Mouse (Mus musculus): ENCODE measurements around the gene Prkce. TPM values are rescaled to one million over a fixed set of nuclear protein-coding genes. Genes with fewer than 3 reads are reported as not detected.

Prkce gene
- total RNA-seq, 2 experiments from 2014 or later, result 273 to 281 TPM

DNA sequence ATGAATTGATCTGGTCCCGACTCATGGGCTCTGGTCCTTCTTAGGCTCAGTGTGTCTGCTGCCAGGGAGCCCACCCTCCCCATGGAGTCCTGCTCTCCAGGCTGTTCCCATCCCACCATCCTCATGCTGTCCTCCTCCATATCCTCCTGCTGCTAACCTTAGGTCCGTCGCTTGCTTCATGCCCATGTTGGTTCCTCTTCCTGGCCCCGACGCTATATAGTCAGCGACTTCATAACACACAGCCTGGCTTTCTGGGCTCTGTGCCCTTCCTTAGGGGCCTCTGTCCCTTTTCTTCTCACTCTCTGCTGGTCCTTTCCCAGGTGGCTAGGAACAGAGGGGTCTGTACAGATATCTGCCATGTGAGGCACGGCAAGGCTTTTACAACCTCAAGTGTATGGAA lies 138.6 kb downstream of the Prkce start:
- no peak for DNase-seq (ENCODE audit: extremely low spot score in 1 of 2, low spot score in 2 of 2)
- intact Hi-C loops (cut with DNase I), result no loop called here

DNA sequence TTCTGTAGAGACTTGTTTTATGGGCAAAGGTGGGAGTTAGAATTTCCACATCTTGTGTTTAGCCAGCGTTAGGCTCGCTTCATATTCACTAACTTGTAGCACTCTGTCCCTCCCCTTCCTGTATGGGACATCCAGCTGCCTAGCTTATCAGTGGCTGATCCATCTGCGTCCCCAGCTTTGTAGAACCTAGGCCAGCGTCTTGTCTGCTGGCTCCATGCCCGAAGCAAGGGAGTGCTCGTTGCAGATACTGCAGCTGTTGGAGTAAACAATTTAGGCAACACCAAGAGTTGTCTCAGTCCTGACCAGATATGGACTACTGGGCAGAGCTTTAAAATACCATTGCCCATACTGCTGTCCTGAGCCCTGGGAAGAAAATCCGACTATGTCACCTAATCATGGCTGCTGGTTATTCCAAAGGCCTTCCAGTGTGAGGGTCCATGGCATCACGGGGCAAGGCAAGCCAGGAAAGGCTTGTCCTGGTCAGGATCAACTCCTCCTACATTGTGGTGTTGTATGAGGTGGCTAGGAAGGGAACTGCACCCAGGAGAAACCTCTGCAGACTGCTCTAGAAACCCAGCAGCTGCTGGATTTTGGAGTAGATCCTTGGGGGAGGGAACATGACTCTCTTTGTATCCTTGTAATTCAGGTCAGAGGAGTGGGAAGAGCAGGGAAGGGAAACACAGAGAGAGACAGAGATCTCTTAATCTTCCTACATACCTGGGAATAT lies 146.0 kb downstream of the Prkce start:
- intact Hi-C loops (cut with DNase I), result no loop called here
- no peak for DNase-seq (ENCODE audit: extremely low spot score in 1 of 2, low spot score in 2 of 2)

DNA sequence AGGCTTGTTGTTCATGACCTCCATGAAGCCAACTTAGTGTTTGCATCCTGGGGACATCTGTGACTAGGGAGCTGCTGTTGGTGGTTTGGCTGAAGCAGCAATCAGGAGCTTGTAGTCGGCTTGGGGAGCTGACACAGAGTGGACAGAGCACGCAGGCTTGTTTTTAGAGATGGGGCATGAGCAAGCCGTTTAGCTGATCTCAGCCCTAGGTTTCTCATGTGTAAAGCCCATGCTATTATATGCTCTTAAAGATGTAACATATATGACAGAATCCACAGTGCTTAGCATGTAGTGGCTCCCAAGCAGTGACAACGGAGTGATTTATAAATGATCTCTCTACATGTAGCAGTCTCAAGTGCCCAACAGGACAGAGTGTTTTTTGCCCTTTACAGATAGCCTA lies 148.3 kb downstream of the Prkce start:
- intact Hi-C loops (cut with DNase I), result no loop called here
- DNase-seq (ENCODE audit: extremely low spot score in 1 of 2, low spot score in 2 of 2), result no peak

DNA sequence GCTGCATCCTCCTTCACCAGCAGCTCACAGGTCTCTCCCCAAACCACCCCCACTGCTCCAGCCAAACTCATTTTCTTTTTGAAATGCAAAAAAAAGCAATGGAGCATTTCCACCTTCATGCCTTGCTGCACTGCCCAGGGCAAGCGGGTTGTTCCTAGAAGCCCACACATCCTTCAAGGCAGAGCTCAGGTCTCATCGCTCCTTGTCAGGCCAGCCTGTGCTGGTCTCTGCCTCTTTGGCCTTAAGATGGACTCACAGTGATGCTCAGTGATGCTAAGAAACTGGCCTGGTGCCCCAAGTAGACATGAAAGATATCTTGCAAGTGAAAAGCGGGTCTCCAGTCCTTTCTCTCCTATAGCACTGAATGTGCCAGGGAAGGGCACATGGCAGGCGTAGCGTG lies 149.2 kb downstream of the Prkce start:
- intact Hi-C loops (cut with DNase I), result no loop called here
- DNase-seq (ENCODE audit: extremely low spot score in 1 of 2, low spot score in 2 of 2), result no peak

DNA sequence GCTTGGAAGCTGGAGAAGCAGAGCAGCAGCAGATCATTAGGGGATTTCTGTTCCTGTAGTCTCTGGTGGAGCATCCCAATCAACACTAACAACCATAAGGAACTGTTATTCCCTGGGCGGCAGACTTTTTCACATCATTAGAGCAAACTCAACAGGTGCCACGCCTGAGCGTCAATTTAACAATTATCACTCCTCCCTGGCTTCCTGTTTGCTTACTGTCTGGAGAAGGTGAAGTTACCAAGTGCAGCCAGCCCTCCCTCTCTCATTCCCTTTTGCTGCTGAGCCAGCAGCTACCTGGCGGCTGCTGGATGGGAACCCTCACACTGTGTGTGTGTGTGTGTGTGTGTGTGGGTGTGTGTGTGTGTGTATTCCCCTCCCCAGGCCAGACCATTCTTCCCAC lies 149.6 kb downstream of the Prkce start:
- intact Hi-C loops (cut with DNase I), result no loop called here
- no peak for DNase-seq (ENCODE audit: extremely low spot score in 1 of 2, low spot score in 2 of 2)

DNA sequence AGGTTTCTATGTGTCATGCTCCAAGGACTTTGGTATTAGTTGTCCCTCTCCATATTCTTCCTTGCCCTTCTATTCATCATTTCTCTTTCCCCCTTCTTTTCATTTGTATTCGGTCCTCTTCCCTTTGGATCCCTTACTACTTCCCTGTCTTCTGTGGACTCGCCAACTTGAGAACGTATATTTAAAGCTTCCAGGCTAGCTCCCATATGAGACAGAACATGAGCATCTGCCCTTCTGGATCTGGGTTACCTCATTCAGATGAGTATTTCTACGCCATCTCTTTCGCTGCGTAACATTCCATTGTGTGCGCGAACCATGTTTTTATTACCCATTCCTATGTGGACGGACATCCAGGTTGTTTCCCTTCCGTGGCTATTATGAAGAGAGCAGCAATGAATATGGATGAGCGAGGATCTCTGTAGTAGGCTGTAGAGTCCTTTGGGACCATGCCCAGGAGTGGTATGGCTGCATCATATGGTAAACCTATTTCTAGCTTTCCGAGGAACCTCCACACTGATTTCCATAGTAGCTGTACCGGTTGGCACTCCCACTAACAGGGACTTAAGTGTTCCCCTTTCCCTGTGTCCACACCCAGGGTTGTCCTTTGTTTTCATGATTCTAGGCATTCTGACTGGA lies 152.5 kb downstream of the Prkce start:
- DNase-seq (ENCODE audit: extremely low spot score in 1 of 2, low spot score in 2 of 2), result peak in 1 of 2 experiments; percentile 49
- intact Hi-C loops (cut with DNase I), result no loop called here

DNA sequence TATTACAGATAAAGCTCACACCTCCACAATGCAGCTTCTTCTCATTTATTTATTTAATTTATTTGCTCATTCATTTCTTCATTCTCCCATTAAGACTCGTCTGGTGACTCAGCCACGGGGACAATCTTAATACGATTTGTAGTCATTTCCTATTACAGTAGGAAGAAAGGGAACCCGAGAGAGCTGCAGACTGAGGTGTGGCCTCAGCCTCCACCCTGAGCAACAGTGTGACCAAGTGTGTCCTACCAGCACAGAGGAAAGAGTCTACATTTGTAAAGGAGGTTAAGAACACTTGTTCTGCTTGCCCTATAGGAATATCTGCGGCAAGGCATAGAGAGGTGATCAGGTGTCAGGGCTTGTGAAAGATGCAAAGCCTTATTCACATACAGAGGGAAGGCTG lies 155.3 kb downstream of the Prkce start:
- intact Hi-C loops (cut with DNase I), result no loop called here
- DNase-seq (ENCODE audit: extremely low spot score in 1 of 2, low spot score in 2 of 2), result no peak

DNA sequence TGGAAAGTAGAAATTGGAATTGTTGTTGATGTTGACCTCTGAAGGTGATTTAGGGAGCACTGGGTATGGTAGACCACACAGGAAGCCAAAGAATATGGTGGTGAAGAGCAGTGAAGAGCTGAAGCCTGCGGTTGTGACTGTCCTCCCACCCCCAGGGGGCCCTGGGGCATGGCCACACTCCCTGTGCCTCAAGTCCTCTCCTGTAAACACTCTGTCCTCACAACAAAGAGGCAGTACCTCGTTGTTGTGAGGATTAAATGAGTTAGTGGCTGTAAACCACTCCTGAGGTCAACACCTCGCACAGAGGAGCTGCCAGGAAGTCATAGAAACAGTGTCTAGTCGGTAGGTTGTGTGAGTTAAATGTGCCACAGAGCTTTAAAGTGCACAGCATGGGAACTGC lies 155.7 kb downstream of the Prkce start:
- intact Hi-C loops (cut with DNase I), result no loop called here
- DNase-seq (ENCODE audit: extremely low spot score in 1 of 2, low spot score in 2 of 2), result no peak

DNA sequence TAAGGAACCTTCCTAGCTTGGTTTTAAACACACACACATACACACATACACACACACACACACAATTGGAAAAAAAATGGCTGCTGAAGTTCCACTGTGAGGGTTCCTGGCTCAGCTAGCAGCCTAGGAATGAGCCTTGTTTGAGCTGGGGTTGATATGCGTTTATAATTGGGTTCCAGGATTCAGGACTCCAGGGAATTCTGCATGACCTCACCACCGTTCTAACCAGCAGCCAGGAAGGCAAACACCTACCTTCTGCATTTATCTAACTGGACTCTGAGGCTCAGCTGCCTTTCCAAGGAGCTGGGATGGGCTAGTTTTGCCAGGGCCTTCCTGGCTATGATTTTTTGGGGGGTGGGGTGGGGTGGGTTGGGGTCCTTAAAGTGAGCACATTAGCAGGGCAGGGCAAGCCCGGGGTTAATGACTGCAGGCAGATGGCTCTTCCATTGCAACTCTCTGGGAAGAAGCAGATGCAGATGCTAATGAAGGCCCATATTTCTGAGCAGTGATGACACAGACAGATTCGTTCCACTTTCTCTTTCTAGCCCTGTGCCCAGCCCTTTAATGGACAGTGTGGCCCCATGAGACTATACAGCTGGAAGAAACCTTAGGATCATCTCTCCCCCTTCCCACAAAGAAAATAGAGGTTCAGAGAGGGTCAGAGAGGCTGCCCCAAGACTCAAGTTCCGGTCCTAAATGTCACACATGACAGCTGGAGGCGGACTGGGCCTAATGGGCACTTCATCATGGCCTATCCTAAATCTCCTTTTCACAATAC lies 156.5 kb downstream of the Prkce start:
- intact Hi-C loops (cut with DNase I), result no loop called here
- no peak for DNase-seq (ENCODE audit: extremely low spot score in 1 of 2, low spot score in 2 of 2)

DNA sequence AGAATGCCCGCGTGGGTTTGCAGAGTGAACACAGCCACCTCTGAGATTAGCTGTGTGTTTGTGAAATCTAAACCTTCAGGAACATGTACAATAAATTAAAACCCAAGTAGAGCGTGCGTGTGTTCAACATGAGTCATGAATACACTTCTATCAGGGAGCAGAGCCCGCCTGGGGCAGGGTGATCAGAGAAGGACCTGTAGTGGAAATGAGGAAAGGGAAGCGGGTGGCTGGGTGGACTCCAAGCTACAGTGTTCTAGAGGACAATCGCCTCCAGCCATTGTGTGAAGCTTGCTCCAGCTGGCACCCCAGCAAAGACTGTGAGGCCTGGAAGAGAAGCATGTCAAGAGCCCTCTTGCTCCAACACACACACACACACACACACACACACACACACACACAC lies 157.2 kb downstream of the Prkce start:
- DNase-seq (ENCODE audit: extremely low spot score in 1 of 2, low spot score in 2 of 2), result no peak
- intact Hi-C loops (cut with DNase I), result no loop called here

DNA sequence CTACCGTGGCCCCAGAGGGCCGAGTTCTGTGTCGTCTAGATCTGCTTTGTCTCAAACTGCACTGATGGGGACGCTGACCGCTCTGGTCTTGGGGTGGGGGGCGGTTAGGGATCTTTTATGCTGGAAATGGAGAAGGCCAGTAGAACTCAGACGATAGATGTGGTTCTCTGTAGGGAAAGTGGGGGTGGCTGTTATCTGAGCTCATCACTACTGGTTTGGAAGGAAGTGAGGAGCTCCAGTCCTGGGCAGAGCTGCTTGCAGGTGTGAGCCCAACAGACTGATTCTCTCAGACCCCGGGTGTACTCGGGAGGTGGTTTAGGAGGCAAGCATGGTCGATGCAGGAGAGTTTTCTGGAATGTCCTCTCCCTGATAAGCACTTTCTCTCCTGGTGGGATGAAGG lies 157.7 kb downstream of the Prkce start:
- DNase-seq (ENCODE audit: extremely low spot score in 1 of 2, low spot score in 2 of 2), result no peak
- intact Hi-C loops (cut with DNase I), result no loop called here

DNA sequence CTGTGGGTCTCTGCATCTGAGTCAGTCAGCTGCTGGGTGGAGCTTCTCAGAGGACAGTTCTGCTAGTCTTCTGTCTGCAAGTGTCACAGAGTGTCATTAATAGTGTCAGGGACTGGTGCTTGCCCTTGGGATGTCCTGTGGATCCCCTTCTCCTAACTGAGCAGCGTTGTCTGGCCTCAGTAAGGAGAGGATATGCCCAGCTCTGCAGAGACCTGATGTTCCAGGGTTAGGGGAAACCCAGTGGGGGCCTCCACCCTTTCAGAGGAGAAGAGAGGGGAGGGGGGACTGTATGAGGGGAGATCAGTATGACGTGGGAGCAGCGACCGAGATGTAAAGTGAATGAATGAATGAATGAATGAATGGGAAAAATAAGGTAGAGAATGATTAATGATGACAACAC lies 160.4 kb downstream of the Prkce start:
- intact Hi-C loops (cut with DNase I), result no loop called here
- DNase-seq (ENCODE audit: extremely low spot score in 1 of 2, low spot score in 2 of 2), result no peak

DNA sequence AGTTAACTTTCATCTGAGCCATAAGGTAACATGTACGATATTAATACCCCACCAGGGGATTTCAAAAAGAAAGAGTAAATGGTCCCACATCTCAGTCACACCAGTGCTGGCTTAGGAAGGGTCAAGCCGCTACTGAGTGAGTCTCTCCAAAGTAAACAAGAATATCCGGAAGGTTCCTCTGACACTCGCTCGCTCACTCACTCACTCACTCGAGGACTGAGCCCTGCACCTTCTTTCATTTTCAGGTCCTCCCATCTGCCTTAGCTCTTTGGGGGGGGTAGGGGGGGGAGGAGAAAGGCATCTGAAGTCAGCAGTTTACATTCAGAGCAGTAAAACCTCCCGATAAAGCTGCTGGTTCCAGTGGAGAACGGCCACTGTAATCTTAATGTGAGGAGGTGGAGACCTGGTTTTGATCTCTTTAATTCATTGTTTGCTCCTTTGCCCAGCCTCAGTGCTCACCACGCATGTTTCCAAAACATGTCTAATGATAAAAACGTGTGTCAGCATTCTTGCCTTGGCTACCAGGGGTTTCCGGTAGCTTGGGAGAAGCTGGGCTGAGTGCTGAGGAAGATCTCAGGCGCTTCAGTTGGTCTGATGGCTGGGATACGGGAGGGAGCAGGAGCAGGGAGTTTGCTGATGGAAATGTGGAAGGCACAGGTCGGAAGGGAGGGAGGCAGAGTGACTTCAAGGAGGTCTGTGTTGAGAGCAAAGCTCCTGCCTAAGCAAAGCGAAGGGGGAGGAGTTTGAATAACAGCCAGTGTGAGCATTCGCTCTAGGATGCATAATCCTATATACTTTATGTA lies 161.9 kb downstream of the Prkce start:
- no peak for DNase-seq (ENCODE audit: extremely low spot score in 1 of 2, low spot score in 2 of 2)
- intact Hi-C loops (cut with DNase I), result no loop called here

DNA sequence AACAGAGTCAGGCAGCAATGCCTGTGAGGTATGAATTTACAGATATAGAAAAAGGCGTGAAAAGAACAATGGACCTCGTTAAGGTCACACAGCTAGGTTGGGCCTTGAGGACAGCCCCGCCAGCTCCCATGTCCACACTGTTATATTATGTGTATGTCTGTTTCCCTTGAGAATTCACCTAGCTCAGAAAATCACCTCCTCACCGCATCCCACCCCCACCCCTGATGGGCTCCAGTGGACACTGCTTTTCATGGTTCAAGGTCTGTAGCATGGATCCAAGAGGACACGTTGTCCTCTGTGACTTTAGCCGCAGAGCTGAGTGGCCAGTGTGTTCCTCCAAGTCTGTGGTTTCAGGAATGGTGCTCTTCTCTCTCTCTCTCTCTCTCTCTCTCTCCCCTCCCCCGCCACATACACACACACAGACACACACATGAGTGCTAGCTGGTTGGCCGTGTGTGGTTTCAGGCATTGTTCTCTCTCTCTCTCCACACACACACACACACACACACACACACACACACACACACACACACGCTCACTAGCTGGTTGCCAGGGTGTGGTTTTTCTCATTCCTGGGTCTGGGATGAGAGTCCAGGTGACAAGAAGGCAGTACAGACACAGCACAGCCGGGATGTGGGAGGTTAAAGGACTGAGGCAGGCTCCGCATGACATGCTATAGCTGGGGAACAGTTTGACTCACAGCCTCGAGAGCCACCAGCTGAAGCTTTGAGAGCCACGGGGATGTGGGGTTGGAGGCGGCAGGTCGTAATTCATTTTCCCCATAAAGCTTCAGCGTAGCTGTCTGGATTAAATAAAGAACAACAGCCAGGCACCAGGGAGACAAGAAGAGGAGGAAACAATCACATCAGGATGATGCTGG lies 162.7 kb downstream of the Prkce start:
- DNase-seq (ENCODE audit: extremely low spot score in 1 of 2, low spot score in 2 of 2), result no peak
- intact Hi-C loops (cut with DNase I), result no loop called here

DNA sequence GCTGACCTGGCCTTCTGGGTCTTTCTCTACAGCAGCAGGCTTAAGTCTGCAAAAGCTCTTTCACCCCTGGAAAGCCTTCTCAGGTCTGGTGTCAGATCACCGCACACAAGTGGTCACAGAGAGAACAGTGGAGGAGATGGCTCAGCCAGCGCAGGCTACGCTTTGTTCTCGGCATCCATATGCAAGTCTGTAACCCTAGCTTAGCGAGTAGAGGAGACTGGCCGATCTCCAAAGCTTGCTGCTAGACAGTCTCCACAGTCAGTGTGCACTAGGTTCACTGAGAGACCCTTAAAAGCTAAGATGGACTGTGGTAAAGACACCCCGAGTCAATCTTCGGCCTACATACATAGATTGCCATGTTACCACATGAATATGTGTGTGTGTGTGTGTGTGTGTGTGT lies 164.2 kb downstream of the Prkce start:
- intact Hi-C loops (cut with DNase I), result no loop called here
- DNase-seq (ENCODE audit: extremely low spot score in 1 of 2, low spot score in 2 of 2), result no peak

DNA sequence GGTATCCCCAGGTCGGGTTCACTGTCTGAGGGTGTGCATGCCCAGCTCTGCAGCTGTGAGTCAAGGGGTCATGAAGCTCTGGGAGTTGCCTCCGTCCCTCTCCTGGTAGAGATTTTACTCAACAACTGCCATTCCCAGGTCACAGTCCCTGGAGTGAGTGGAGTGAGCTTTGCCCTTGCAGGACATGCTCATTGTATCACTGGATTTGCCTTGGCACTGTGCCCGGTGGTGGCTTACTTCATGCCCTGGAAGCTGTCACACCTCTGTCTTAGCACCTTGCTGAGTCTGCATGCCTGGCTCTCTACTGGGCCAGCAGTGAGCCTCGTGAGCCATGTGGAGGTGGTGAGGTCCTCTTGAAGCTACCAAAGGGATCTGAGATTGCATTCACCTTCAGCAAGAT lies 167.4 kb downstream of the Prkce start:
- intact Hi-C loops (cut with DNase I), result no loop called here
- DNase-seq (ENCODE audit: extremely low spot score in 1 of 2, low spot score in 2 of 2), result peak in 1 of 2 experiments; percentile 47

DNA sequence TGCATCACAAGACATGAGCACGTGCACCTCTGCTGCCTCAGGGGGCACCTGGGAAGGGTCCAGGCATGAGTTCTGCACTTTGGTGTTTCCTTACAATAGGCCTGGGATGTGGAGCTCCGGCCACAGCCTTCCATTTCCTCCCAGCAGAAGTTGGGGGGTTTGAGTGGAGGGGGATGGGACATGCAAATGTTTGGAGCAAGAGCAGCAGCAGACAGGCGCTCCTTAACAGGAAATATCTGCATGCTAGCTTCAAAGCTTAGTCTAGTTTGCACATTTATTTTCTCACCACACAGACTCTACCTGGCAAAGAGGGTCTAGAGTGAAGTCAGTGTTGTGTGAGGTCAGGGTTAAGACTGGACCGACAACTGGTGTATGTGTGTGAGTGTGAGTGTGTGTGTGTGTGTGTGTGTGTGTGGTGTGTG lies 169.1 kb downstream of the Prkce start:
- intact Hi-C loops (cut with DNase I), result no loop called here
- peak in 1 of 2 experiments; percentile 72 for DNase-seq (ENCODE audit: extremely low spot score in 1 of 2, low spot score in 2 of 2)

DNA sequence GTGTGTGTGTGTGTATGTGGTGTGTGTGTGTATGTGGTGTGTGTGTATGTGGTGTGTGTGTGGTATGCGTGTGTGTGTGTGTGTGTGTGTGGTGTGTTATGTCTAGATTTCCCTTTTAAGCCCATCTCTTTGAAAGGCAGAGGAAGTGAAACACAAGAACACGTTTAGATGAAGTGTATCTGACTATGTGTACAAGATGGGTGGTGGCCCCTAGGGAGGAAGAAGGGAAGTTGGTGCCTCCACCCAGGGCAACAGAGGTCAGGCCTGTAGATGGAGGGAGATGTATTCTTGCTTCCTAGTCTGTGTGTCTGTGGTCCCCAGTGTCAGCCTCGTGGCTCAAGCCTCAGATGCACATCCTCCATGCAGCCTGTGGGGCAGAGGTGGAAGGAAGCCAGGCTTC lies 169.5 kb downstream of the Prkce start:
- intact Hi-C loops (cut with DNase I), result no loop called here
- peak in 1 of 2 experiments; percentile 44 for DNase-seq (ENCODE audit: extremely low spot score in 1 of 2, low spot score in 2 of 2)
